Mouse (Mus musculus) heart, postnatal 0 days (tissue): Measurements from ENCODE around the gene Spata17.

ENCODE experiments used
- CTCF ChIP-seq: IDR thresholded peaks from 2 replicates; pipeline ENCODE4 v1.5.1; 2016; ENCODE audit warnings: antibody characterized with exemption, control low read depth, low read depth
- EP300 ChIP-seq: IDR thresholded peaks from 2 replicates; pipeline ENCODE4 v1.6.1; 2016; ENCODE audit warnings: antibody characterized with exemption, low read depth

DNA sequence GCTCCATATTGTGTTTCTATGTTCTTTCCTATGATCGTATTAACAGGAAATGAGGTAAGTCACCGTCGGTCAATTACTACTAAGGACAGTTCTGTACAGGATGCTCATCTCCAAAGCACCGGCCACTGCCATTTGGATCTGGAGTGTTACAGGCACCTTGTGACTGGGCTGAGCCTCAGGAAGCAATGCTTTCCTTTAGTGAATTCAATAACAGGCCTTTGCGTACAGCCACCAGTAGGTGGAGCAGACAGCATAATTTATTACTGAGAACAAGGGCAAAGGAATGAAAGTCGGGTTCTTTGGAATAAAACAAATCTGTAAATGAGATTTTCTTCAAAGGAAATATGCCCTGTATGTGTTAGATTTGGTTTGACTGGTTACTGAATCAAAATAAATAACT is 77.8 kb downstream of the Spata17 start:
- TF ChIP-seq CTCF (peak; percentile 80), EP300 (no peak)
